Mouse (Mus musculus): Measurements from ENCODE around the gene Pole4.
"Not testable (repeated sequence)": the region's sequence is repeated elsewhere in the genome, so short reads cannot be mapped to it uniquely, and the experiment has no call there.

DNA sequence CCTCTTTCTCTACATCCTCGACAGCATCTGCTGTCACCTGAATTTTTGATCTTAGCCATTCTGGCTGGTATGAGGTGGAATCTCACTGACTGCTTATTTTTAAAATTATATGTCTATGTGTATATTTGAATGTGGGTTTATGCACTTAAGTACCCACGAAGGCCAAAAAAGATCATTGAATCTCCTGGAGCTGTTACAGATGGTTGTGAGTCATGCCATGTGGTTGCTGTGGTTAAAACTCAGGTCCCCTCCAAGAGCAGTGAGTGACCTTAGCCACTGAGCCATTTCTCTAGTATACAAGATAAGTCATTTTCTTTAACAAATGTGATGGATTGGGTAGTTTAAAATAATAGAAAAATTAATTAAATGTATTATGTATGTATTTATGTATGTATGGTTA lies 25.9 kb downstream of the Pole4 start:
- TF ChIP-seq HCFC1 (IDR thresholded peaks at IDR 0.05; ENCODE audit: borderline replicate concordance, insufficient read depth, low read length); ZNF384 (IDR thresholded peaks at IDR 0.05; ENCODE audit: low read depth, low read length); ZC3H11A (IDR thresholded peaks at IDR 0.05; ENCODE audit: borderline replicate concordance, low read depth, low read length); CHD2 (IDR thresholded peaks at IDR 0.05; ENCODE audit: low read depth, low read length): not testable (repeated sequence)
